23 mouse cellular contexts compared by ENCODE assay signal in the genomic region with DNA sequence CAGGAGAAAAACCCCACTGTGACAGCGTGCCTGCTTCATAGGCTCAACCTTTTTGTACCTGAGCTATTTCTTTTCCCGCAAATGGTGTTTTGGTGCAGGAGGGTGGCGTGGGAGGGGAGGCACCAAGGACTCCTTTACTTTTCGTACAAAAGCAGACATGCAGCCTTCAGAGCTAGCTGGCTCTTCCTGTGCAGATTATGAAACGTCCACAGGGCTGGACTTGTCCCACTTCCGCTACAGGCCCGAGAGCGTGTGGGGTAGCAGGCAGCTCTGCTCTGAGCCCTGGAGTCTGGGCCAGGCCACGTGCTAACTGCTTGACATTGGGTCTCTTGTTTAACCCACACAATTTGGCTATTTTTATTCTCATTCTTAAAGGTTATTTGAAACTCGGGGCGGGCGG. TPM values are rescaled to one million over a fixed set of nuclear protein-coding genes. Genes with fewer than 3 reads are reported as not detected.
DNase-seq lines count a peak whose midpoint lies in the region; ATAC-seq and TF ChIP-seq lines count a peak whose summit lies in the region.
"Had no signal": no experiment of that assay in that cellular context is flagged by ENCODE, and none has a peak within 500 bp of the region (broad histone marks: within the 10 kb centered on the region; RNA-seq: fewer than 3 reads in every experiment).

No protein-coding gene starts in this region.

- WGBS in kidney, adult 2 months, result 60% methylated on average over 12 of the region's 12 CpGs
- 82% methylated on average over 12 of the region's 12 CpGs for WGBS in forebrain, embryonic 12.5 days

- ATAC-seq in forebrain, embryonic 12.5 days (ENCODE audit: low FRiP score), result no peak
- ATAC-seq: forebrain, embryonic 15.5 days; liver, embryonic 12.5 days; Patski had no signal

- no peaks in the 10 kb centered on the region for H3K27me3 ChIP-seq in kidney, adult 2 months (replicated peaks; ENCODE audit: control insufficient read depth, insufficient read depth, low read length)
- peaks cover 38% of the 10 kb centered on the region for H3K27me3 ChIP-seq in forebrain, embryonic 12.5 days

- no peak overlapping the region for H3K4me2 ChIP-seq in forebrain, embryonic 12.5 days
- H3K4me2 ChIP-seq: forebrain, embryonic 15.5 days; heart, embryonic 13.5 days; hindbrain, embryonic 13.5 days; limb, embryonic 13.5 days; liver, embryonic 12.5 days; midbrain, embryonic 11.5 days had no signal

- no peak for TF ChIP-seq CTCF in kidney, adult 2 months (conservative IDR thresholded peaks at IDR 0.05; ENCODE audit: insufficient read depth, insufficient read length, low read depth, low read length)
- no peak for TF ChIP-seq CTCF in left cerebral cortex, adult 2 months (IDR thresholded peaks at IDR 0.05)

- H3K4me3 ChIP-seq in kidney, adult 2 months (ENCODE audit: insufficient read depth, low read depth, low read length), result no peak overlapping the region
- no peak overlapping the region for H3K4me3 ChIP-seq in left cerebral cortex, adult 2 months
- H3K4me3 ChIP-seq in forebrain, embryonic 12.5 days (replicated peaks), result no peak overlapping the region
- H3K4me3 ChIP-seq: forebrain, embryonic 15.5 days; heart, adult 2 months; heart, embryonic 13.5 days; hindbrain, embryonic 13.5 days; limb, embryonic 13.5 days; liver, embryonic 12.5 days had no signal

- H3K4me1 ChIP-seq in kidney, adult 2 months (ENCODE audit: control insufficient read depth, insufficient read depth, low read length), result 0 out of 2 replicates have a peak, but pooled peaks cover 3% of the 10 kb centered on the region
- H3K4me1 ChIP-seq in forebrain, embryonic 12.5 days, result peaks cover 22% of the 10 kb centered on the region

- H3K36me3 ChIP-seq in kidney, adult 2 months (ENCODE audit: control insufficient read depth, insufficient read depth, low read length), result no peaks in the 10 kb centered on the region
- no peaks in the 10 kb centered on the region; the same call in none of the 2 replicates for H3K36me3 ChIP-seq in forebrain, embryonic 12.5 days (replicated peaks)
- H3K36me3 ChIP-seq: liver, embryonic 12.5 days had no signal

- TF ChIP-seq POLR2A in kidney, adult 2 months (IDR thresholded peaks at IDR 0.05; ENCODE audit: low read depth, low read length), result no peak

- no peaks in the 10 kb centered on the region for H3K9me3 ChIP-seq in forebrain, embryonic 12.5 days
- H3K9me3 ChIP-seq: forebrain, embryonic 15.5 days; G1E; heart, embryonic 13.5 days; hindbrain, embryonic 13.5 days; limb, embryonic 13.5 days; liver, embryonic 12.5 days had no signal

- H3K9ac ChIP-seq in forebrain, embryonic 12.5 days, result no peak overlapping the region
- H3K9ac ChIP-seq: forebrain, embryonic 15.5 days; heart, embryonic 13.5 days; hindbrain, embryonic 13.5 days; limb, embryonic 13.5 days; liver, embryonic 12.5 days had no signal

- no peak overlapping the region for H3K27ac ChIP-seq in kidney, adult 2 months (ENCODE audit: insufficient read depth, low read depth, low read length)
- H3K27ac ChIP-seq in left cerebral cortex, adult 2 months, result peak overlapping the region; percentile 66
- no peak overlapping the region for H3K27ac ChIP-seq in forebrain, embryonic 12.5 days
- H3K27ac ChIP-seq: forebrain, embryonic 15.5 days; heart, adult 2 months; heart, embryonic 13.5 days; hindbrain, embryonic 13.5 days; limb, embryonic 13.5 days; liver, embryonic 12.5 days had no signal

- intact Hi-C loops in left cerebral cortex, adult 2 months (cut with DNase I), result no loop called here
- intact Hi-C loops in left cerebral cortex, postnatal 14 days (cut with DNase I), result no loop called here

- DNase-seq in kidney, adult 2 months, result peak; percentile 21
- DNase-seq in kidney, adult 8-10 months, result no peak
- DNase-seq in left cerebral cortex, adult 2 months (ENCODE audit: extremely low spot score in 1 of 2, low spot score in 2 of 2), result peak in 1 of 2 experiments; percentile 29
- no peak for DNase-seq in left cerebral cortex, postnatal 14 days (ENCODE audit: low spot score in 2 of 2)
- peak; percentile 58 for DNase-seq in urinary bladder, postnatal 14 days (ENCODE audit: low spot score)
- no peak for DNase-seq in urinary bladder, postnatal 4 days (ENCODE audit: low spot score in 2 of 2)
- DNase-seq: adrenal gland, adult 2 months; cerebellum, adult 9-10 months; gastrocnemius, postnatal 14 days; heart, adult 2 months; heart, postnatal 14 days; kidney, adult 11 months; lung, adult 2 months had no signal

RNA-seq across cellular contexts. Expression of a gene that starts 4.7 kb away (rescaled TPM):
- polyA plus RNA-seq in kidney, adult 2 months (2012; rRNA removed), result 0.61 and 1.1 TPM in 2 replicates
- total RNA-seq in left cerebral cortex, adult 2 months (2021), result 10 to 100 TPM; 66.1 to 82.1 TPM
- total RNA-seq in left cerebral cortex, postnatal 14 days (2021), result 10 to 100 TPM; 61.2 to 65.1 TPM
- polyA plus RNA-seq in forebrain, embryonic 12.5 days (2016; fragmentation: Nextera tagmentation; extraction: Ambion mirVana), result 1.5 and 2.0 TPM in 2 replicates
- total RNA-seq: neutrophil, adult 5-6 weeks had no signal
- polyA plus RNA-seq: G1E; liver, embryonic 12.5 days had no signal

RNA-seq across cellular contexts. Expression of a gene that starts 19.1 kb away (rescaled TPM):
- polyA plus RNA-seq in kidney, adult 2 months (2012; rRNA removed), result 23.1 and 29.7 TPM in 2 replicates
- total RNA-seq in left cerebral cortex, adult 2 months (2021), result 10 to 100 TPM; 38.4 to 60.3 TPM
- 10 to 100 TPM; 39.1 to 44.9 TPM for total RNA-seq in left cerebral cortex, postnatal 14 days (2021)
- 56.0 and 58.4 TPM in 2 replicates for polyA plus RNA-seq in forebrain, embryonic 12.5 days (2016; fragmentation: Nextera tagmentation; extraction: Ambion mirVana)

RNA-seq across cellular contexts. Expression of a gene that starts 26.3 kb away (rescaled TPM):
- 16.8 and 27.8 TPM in 2 replicates for polyA plus RNA-seq in kidney, adult 2 months (2012; rRNA removed)
- 10 to 100 TPM; 10.0 to 11.5 TPM for total RNA-seq in left cerebral cortex, adult 2 months (2021)
- total RNA-seq in left cerebral cortex, postnatal 14 days (2021), result 1 to 10 TPM; 8.4 to 8.7 TPM
- 7.6 and 8.7 TPM in 2 replicates for polyA plus RNA-seq in forebrain, embryonic 12.5 days (2016; fragmentation: Nextera tagmentation; extraction: Ambion mirVana)

RNA-seq across cellular contexts. Expression of a gene that starts 48.6 kb away (rescaled TPM):
- 1.1 and 1.4 TPM in 2 replicates for polyA plus RNA-seq in kidney, adult 2 months (2012; rRNA removed)
- 10 to 100 TPM; 63.4 to 63.7 TPM for total RNA-seq in left cerebral cortex, adult 2 months (2021)
- total RNA-seq in left cerebral cortex, postnatal 14 days (2021), result 10 to 100 TPM; 91.0 to 98.8 TPM
- polyA plus RNA-seq in forebrain, embryonic 12.5 days (2016; fragmentation: Nextera tagmentation; extraction: Ambion mirVana), result 3.0 and 3.2 TPM in 2 replicates

RNA-seq across cellular contexts. Expression of a gene that starts 54.0 kb away (rescaled TPM):
- 246 and 292 TPM in 2 replicates for polyA plus RNA-seq in kidney, adult 2 months (2012; rRNA removed)
- 10 to 100 TPM; 85.5 to 87.6 TPM for total RNA-seq in left cerebral cortex, adult 2 months (2021)
- 10 to 100 TPM; 82.1 to 99.3 TPM for total RNA-seq in left cerebral cortex, postnatal 14 days (2021)
- polyA plus RNA-seq in forebrain, embryonic 12.5 days (2016; fragmentation: Nextera tagmentation; extraction: Ambion mirVana), result 58.9 and 61.6 TPM in 2 replicates

Comparison
In these comparisons a context has a peak if more than half of its experiments do, and no peak if none do; other contexts are left out.
1. DNase-seq: peak in kidney, adult 2 months (single experiment) and urinary bladder, postnatal 14 days (single experiment); none in kidney, adult 8-10 months (0 of 2), left cerebral cortex, postnatal 14 days (0 of 2) and urinary bladder, postnatal 4 days (0 of 2).